Mouse (Mus musculus): ENCODE results near the gene Olfr985. TPM values are rescaled to one million over a fixed set of nuclear protein-coding genes. Genes with fewer than 3 reads are reported as not detected.

The Olfr985 gene
- polyA plus RNA-seq, 1 experiment from 2014 or later, result not detected

Other genes starting within 250 kb of the Olfr985 start
- gene Olfr229, start 222.8 kb downstream of the Olfr985 start, polyA plus RNA-seq (2016; fragmentation: Nextera tagmentation; extraction: Ambion mirVana), result not detected in 2 replicates
- gene Olfr974, start 192.7 kb downstream of the Olfr985 start, polyA plus RNA-seq (2016; fragmentation: Nextera tagmentation; extraction: Ambion mirVana), result not detected in 2 replicates
- 0.06 TPM in 1 of 2 replicates, not detected in the other for gene Olfr975, start 178.1 kb downstream of the Olfr985 start, polyA plus RNA-seq (2016; fragmentation: Nextera tagmentation; extraction: Ambion mirVana)
- gene Olfr976, start 169.1 kb downstream of the Olfr985 start, polyA plus RNA-seq (2016; fragmentation: Nextera tagmentation; extraction: Ambion mirVana), result not detected in 2 replicates
- gene Olfr978, start 138.1 kb downstream of the Olfr985 start, polyA plus RNA-seq (2016; fragmentation: Nextera tagmentation; extraction: Ambion mirVana), result not detected in 2 replicates
- gene Olfr979, start 126.7 kb downstream of the Olfr985 start, polyA plus RNA-seq (2016; fragmentation: Nextera tagmentation; extraction: Ambion mirVana), result not detected in 2 replicates
- not detected in 2 replicates for gene Olfr980, start 120.6 kb downstream of the Olfr985 start, polyA plus RNA-seq (2016; fragmentation: Nextera tagmentation; extraction: Ambion mirVana)
- not detected in 2 replicates for gene Olfr981, start 108.7 kb downstream of the Olfr985 start, polyA plus RNA-seq (2016; fragmentation: Nextera tagmentation; extraction: Ambion mirVana)
- gene Olfr982, start 56.4 kb downstream of the Olfr985 start, polyA plus RNA-seq (2016; fragmentation: Nextera tagmentation; extraction: Ambion mirVana), result not detected in 2 replicates
- gene Olfr983, start 36.6 kb downstream of the Olfr985 start, polyA plus RNA-seq (2016; fragmentation: Nextera tagmentation; extraction: Ambion mirVana), result not detected in 2 replicates
- gene Olfr984, start 16.0 kb downstream of the Olfr985 start, polyA plus RNA-seq (2016; fragmentation: Nextera tagmentation; extraction: Ambion mirVana), result not detected in 2 replicates
- not detected in 2 replicates for gene Tmem225, start 17.9 kb upstream of the Olfr985 start, polyA plus RNA-seq (2016; fragmentation: Nextera tagmentation; extraction: Ambion mirVana)
- not detected in 2 replicates for gene Olfr986, start 50.7 kb upstream of the Olfr985 start, polyA plus RNA-seq (2016; fragmentation: Nextera tagmentation; extraction: Ambion mirVana)
- gene Zfp202, start 62.1 kb upstream of the Olfr985 start, polyA plus RNA-seq (2016; fragmentation: Nextera tagmentation; extraction: Ambion mirVana), result 8.2 and 8.4 TPM in 2 replicates
- 23.1 and 27.5 TPM in 2 replicates for gene Scn3b, start 139.0 kb upstream of the Olfr985 start, polyA plus RNA-seq (2016; fragmentation: Nextera tagmentation; extraction: Ambion mirVana)